17 mouse cellular contexts compared by ENCODE assay signal in the genomic region with DNA sequence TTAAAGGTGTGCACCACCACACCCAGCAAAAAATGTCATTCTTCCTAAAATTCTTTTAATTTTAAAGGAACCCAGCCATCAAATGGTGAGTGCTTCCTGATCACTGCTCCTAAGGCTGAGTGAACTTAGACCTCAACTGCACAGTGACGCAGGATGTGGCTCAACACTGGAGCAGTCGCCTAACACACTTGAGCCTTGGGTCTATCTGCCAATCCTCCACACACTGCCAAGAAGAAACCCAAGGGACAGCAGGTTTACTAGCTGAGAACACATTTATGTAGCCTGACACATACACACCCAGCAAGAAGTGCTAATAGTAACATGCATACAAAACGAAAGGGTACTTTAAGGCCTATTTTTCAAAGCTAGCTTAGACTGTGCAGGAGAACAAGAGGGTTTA. TPM values are rescaled to one million over a fixed set of nuclear protein-coding genes. Genes with fewer than 3 reads are reported as not detected.
DNase-seq lines count a peak whose midpoint lies in the region.
"Had no signal": no experiment of that assay in that cellular context is flagged by ENCODE, and none has a peak within 500 bp of the region (broad histone marks: within the 10 kb centered on the region; RNA-seq: fewer than 3 reads in every experiment).

No protein-coding gene starts in this region.

- 86% methylated on average over 3 of the region's 3 CpGs for WGBS in heart, embryonic 10.5 days

- H3K27me3 ChIP-seq in heart, embryonic 10.5 days (ENCODE audit: insufficient read depth, poor library complexity, severe bottlenecking): no peaks in the 10 kb centered on the region
- H3K27me3 ChIP-seq: embryonic facial prominence, embryonic 13.5 days; forebrain, embryonic 12.5 days; heart, embryonic 13.5 days; hindbrain, embryonic 12.5 days had no signal

- peaks cover 91% of the 10 kb centered on the region for H3K36me3 ChIP-seq in heart, embryonic 10.5 days

- no peaks in the 10 kb centered on the region for H3K9me3 ChIP-seq in heart, embryonic 10.5 days
- H3K9me3 ChIP-seq: embryonic facial prominence, embryonic 13.5 days; forebrain, embryonic 12.5 days; heart, embryonic 13.5 days; hindbrain, embryonic 12.5 days had no signal

- no peak overlapping the region for H3K27ac ChIP-seq in heart, embryonic 10.5 days
- H3K27ac ChIP-seq: embryonic facial prominence, embryonic 13.5 days; forebrain, embryonic 12.5 days; heart, adult 2 months; heart, embryonic 13.5 days; hindbrain, embryonic 12.5 days had no signal

- DNase-seq in gastrocnemius, adult 18-20 months (ENCODE audit: low spot score): peak; percentile 60
- DNase-seq in gastrocnemius, postnatal 4 days (ENCODE audit: low spot score in 2 of 2): no peak
- DNase-seq in heart, embryonic 10.5 days (ENCODE audit: low spot score): peak; percentile 13
- no peak for DNase-seq in heart, adult 8-10 months (ENCODE audit: low spot score)
- peak; percentile 95 for DNase-seq in adipocyte (ENCODE audit: low spot score)
- DNase-seq in adrenal gland, postnatal 25 days: peak; percentile 14
- DNase-seq in frontal cortex, postnatal 14 days (ENCODE audit: low spot score in 2 of 2): no peak
- DNase-seq: cerebellum, adult 18-20 months; cerebellum, adult 9-11 months; cerebellum, postnatal 36 days; heart, adult 2 months; heart, postnatal 4 days; kidney, adult 8-10 months had no signal

- H3K4me1 ChIP-seq in heart, embryonic 10.5 days: 0 out of 2 replicates have a peak, but pooled peaks cover 7% of the 10 kb centered on the region
- H3K4me1 ChIP-seq: embryonic facial prominence, embryonic 13.5 days; forebrain, embryonic 12.5 days; hindbrain, embryonic 12.5 days had no signal

- no peak overlapping the region for H3K4me3 ChIP-seq in heart, embryonic 10.5 days
- H3K4me3 ChIP-seq: embryonic facial prominence, embryonic 13.5 days; forebrain, embryonic 12.5 days; heart, adult 2 months; heart, embryonic 13.5 days; hindbrain, embryonic 12.5 days had no signal

RNA-seq across cellular contexts. Expression of gene Iah1, which starts 10.1 kb away (rescaled TPM):
- total RNA-seq in gastrocnemius, adult 18-20 months (2021): 1 to 10 TPM; 3.3 to 5.3 TPM
- total RNA-seq in gastrocnemius, postnatal 4 days (2021): 10 to 100 TPM; 14.6 to 17.2 TPM
- 38.9 and 40.8 TPM in 2 replicates for polyA plus RNA-seq in heart, embryonic 10.5 days (2016; fragmentation: Nextera tagmentation; extraction: Ambion mirVana)
- 10 to 100 TPM; 13.4 to 20.0 (median 16.6) TPM for total RNA-seq in heart, adult 8-10 months (2022)
- 70.2 and 87.3 TPM in 2 replicates for total RNA-seq in adrenal gland, postnatal 25 days (2021)

RNA-seq across cellular contexts. Expression of gene Itgb1bp1, which starts 40.2 kb away (rescaled TPM):
- total RNA-seq in gastrocnemius, adult 18-20 months (2021): 10 to 100 TPM; 37.8 to 38.8 TPM
- total RNA-seq in gastrocnemius, postnatal 4 days (2021): 10 to 100 TPM; 37.0 to 37.3 TPM
- 39.5 and 40.8 TPM in 2 replicates for polyA plus RNA-seq in heart, embryonic 10.5 days (2016; fragmentation: Nextera tagmentation; extraction: Ambion mirVana)
- total RNA-seq in heart, adult 8-10 months (2022): 10 to 100 TPM; 41.9 to 54.9 (median 43.9) TPM
- total RNA-seq in adrenal gland, postnatal 25 days (2021): 89.2 and 102 TPM in 2 replicates

RNA-seq across cellular contexts. Expression of gene Cpsf3, which starts 41.1 kb away (rescaled TPM):
- total RNA-seq in gastrocnemius, adult 18-20 months (2021): 10 to 100 TPM; 16.5 to 18.6 TPM
- 10 to 100 TPM; 38.9 to 43.3 TPM for total RNA-seq in gastrocnemius, postnatal 4 days (2021)
- 91.9 and 106 TPM in 2 replicates for polyA plus RNA-seq in heart, embryonic 10.5 days (2016; fragmentation: Nextera tagmentation; extraction: Ambion mirVana)
- total RNA-seq in heart, adult 8-10 months (2022): 10 to 100 TPM; 36.6 to 37.8 (median 37.7) TPM
- 69.8 and 82.3 TPM in 2 replicates for total RNA-seq in adrenal gland, postnatal 25 days (2021)

RNA-seq across cellular contexts. Expression of gene Adam17, which starts 47.1 kb away (rescaled TPM):
- 10 to 100 TPM; 17.1 to 18.7 TPM for total RNA-seq in gastrocnemius, adult 18-20 months (2021)
- 10 to 100 TPM; 38.3 to 40.5 TPM for total RNA-seq in gastrocnemius, postnatal 4 days (2021)
- polyA plus RNA-seq in heart, embryonic 10.5 days (2016; fragmentation: Nextera tagmentation; extraction: Ambion mirVana): 36.3 and 38.4 TPM in 2 replicates
- total RNA-seq in heart, adult 8-10 months (2022): 10 to 100 TPM; 34.4 to 56.3 (median 43.4) TPM
- total RNA-seq in adrenal gland, postnatal 25 days (2021): 45.7 and 60.9 TPM in 2 replicates

Comparison
In these comparisons a context has a peak if more than half of its experiments do, and no peak if none do; other contexts are left out.
1. DNase-seq: peak in gastrocnemius, adult 18-20 months (single experiment), heart, embryonic 10.5 days (single experiment), adipocyte (single experiment) and adrenal gland, postnatal 25 days (single experiment); none in gastrocnemius, postnatal 4 days (0 of 2), heart, adult 8-10 months (single experiment) and frontal cortex, postnatal 14 days (0 of 2).